Mouse (Mus musculus): ENCODE results near the gene Prdm9. TPM values are rescaled to one million over a fixed set of nuclear protein-coding genes. Genes with fewer than 3 reads are reported as not detected.

Prdm9 gene
- polyA plus RNA-seq (2014; fragmentation: Illumina TruSeq; extraction: RNeasy Lipid Tissue Mini Kit (QIAGEN cat#74804); ENCODE audit: low read depth, low replicate concordance) = 7.6 TPM

DNA sequence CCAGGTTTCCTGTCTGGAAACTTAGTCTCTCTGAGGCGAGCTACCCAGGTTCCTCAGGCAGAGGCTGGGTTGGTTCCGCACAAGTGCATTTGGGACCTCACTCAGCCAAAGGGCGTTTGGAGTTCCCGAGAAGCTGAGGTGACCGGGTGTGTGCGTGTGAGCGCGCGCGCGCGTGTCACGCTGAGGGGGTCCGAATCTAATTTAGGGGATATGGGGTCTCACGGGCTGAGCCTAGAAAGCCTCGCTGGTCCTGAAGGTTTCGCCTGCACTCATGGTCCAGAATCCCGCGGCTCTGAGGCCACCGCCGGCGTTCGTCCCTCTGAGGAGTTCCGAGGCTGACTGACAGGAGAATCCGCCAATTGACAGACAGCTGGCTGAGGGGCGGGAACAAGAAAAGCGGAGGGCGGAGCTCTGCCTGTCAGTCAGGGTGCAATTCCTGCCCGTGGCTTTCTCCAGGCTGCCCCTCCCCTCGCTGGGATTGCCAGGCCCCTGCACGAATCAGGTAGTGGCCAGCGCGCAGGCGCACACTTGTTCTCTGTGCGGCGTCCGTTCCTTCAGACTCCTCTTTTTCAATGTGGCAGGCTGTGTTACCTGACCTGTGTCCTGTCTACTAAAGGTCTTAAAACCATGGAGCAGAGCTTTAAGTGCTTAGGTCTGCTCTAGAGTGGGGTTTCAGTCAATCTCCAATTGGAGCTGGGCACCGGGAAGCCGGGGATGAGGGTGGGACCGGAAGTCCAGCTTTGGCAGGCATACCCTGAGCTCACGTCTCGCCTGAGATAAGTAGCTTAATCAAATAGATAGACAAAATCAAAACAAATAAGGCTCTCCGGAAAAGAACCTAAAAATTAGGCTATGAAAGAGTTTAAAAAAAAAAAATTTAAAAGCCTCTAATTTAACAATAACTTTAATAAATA lies at the start of gene Prdm9:
TSS of gene Prdm9 (minus strand) at position 341 of the 914 bp plus-strand sequence.

DNA sequence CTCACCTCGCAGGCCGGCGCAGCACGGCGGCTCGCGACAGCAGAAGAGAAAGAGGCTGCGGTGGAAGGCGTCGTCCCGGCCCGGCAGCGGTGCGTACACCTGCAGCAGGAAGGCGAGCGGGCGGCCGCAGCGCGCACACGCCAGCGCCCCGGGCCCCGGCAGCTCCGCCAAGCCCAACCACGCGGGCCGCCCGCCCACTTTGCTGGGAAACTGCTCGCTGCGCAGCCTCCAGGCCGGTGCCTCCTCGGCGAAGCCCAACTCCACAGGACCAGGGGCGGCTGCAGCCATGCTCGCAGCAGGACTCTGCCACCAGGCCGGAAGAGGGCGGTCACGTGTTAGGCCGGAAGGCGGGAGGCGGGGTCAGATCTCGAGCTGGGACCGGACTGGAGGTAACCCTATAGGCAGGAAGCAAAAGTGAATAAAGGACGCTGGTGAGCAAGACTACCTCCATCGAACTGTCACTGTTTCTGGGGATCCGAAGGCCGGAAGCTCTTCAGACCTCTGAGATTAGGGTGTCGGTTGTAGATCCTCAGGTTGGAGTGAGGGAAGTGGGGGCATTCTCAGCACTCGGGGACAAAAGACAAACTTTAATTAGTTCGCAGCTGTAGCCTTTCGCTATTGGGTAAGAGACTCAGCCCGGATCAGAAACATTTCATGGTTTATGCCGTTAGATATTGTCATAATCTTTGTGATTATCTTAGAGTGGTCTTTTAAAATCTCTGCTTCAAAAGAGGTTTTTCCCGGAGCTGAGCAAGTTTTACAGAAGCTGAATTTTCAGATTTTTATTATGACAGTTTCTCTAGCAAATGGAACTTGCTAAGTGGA lies 37.0 kb downstream of the Prdm9 start, which contains the start of gene Pdcd2:
TSS of gene Pdcd2 (minus strand) at position 316 of the 825 bp plus-strand sequence.

DNA sequence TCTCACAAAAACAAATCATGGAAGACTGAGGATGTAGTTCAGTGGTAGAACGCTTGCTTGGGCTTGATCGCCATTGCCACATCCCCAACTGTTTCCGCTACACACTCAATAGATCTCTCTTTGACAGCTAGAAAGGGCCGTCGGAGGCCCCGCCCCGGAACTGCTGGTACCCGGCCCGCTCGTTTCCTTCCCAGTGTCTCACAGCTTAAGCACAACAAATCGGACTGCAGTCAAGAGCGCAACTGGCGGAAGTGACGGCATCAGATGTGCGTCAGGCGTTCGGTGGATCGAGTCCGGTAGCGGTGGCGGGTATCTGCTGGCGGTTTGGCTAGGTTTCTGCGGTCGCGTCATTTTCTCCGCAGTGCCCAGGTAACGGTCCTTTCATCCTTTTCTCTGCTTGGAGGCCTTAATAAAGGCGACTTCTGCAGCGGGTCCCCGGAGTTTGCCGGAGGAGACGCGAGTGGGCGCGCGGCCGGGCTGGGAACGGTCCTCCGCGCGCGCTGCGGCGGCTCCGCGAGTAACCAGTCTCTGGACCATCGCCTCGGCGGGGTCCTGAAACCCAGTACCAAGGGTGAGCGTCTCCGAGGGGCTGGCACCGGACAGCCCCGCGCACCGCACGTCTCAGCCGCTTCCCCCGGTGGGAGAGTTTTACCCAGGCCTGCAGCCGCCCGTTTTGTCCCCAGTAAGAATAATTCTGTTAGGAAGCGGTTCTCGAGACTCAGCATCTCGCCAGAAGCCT lies 64.3 kb downstream of the Prdm9 start, which contains the start of the genes Psmb1 and Tbp:
TSS of gene Psmb1 (minus strand) at position 96 of the 739 bp plus-strand sequence.
TSS of gene Tbp (plus strand) at position 233 of the 739 bp plus-strand sequence.

Other genes starting within 250 kb of the Prdm9 start
- 1.5 TPM for gene Dll1, start 187.5 kb downstream of the Prdm9 start, polyA plus RNA-seq (2014; fragmentation: Illumina TruSeq; extraction: RNeasy Lipid Tissue Mini Kit (QIAGEN cat#74804); ENCODE audit: low read depth, low replicate concordance)
- gene Fam120b, start 168.2 kb downstream of the Prdm9 start, polyA plus RNA-seq (2014; fragmentation: Illumina TruSeq; extraction: RNeasy Lipid Tissue Mini Kit (QIAGEN cat#74804); ENCODE audit: low read depth, low replicate concordance) = 32.5 TPM
- 196 TPM for gene Psmb1, start 64.6 kb downstream of the Prdm9 start, polyA plus RNA-seq (2014; fragmentation: Illumina TruSeq; extraction: RNeasy Lipid Tissue Mini Kit (QIAGEN cat#74804); ENCODE audit: low read depth, low replicate concordance)
- 82.2 TPM for gene Tbp, start 64.5 kb downstream of the Prdm9 start, polyA plus RNA-seq (2014; fragmentation: Illumina TruSeq; extraction: RNeasy Lipid Tissue Mini Kit (QIAGEN cat#74804); ENCODE audit: low read depth, low replicate concordance)
- 71.6 TPM for gene Pdcd2, start 37.1 kb downstream of the Prdm9 start, polyA plus RNA-seq (2014; fragmentation: Illumina TruSeq; extraction: RNeasy Lipid Tissue Mini Kit (QIAGEN cat#74804); ENCODE audit: low read depth, low replicate concordance)
- 50.8 TPM for gene Chd1, start 140.6 kb upstream of the Prdm9 start, polyA plus RNA-seq (2014; fragmentation: Illumina TruSeq; extraction: RNeasy Lipid Tissue Mini Kit (QIAGEN cat#74804); ENCODE audit: low read depth, low replicate concordance)